Mouse (Mus musculus): ENCODE data around the gene Sav1.

GRCm38 (mm10) chr12:69995382-69995781 is 8.6 kb upstream of the Sav1 start:
- no peak for TF ChIP-seq CTCF (IDR thresholded peaks at IDR 0.05 in 2 of 3, conservative IDR thresholded peaks at IDR 0.05 in 1 of 3; ENCODE audit: control insufficient read depth in 1 of 3, insufficient read depth in 1 of 3, low read depth in 2 of 3, low read length in 3 of 3, poor library complexity in 1 of 3, severe bottlenecking in 1 of 3)
- TF ChIP-seq ZNF384 (IDR thresholded peaks at IDR 0.05; ENCODE audit: low read depth, low read length): no peak
- no peak for TF ChIP-seq SIN3A (IDR thresholded peaks at IDR 0.05; ENCODE audit: low read length)
